Mouse (Mus musculus) yolk sac, embryonic 10.5 days (tissue): ENCODE data around the gene Tipin.

Experiments used
- DNase-seq: peaks from one replicate; pipeline ENCODE4 v3.0.0-alpha.2; 2017; ENCODE audit warnings: low spot score

Gene Tipin

DNA sequence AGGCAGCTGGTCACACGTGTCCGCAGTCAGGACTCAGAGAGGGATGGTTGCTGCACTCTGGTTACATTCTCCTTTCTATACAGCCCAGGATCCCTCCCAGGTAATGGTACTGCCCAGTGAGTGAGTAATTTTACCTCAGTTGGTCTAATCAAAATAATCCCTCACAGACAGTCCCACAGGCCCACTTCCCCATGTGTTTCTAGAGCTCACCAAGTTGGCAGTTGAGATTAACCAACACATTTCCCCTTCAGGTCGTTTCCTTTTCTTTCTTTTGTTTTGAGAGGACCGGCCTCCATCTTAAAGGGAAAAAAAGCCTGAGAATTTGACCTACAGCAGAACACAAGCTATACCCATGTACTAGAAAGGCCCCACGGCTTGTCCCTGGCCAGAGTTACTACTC, 64.5 kb downstream of the Tipin start:
- no peak for DNase-seq

DNA sequence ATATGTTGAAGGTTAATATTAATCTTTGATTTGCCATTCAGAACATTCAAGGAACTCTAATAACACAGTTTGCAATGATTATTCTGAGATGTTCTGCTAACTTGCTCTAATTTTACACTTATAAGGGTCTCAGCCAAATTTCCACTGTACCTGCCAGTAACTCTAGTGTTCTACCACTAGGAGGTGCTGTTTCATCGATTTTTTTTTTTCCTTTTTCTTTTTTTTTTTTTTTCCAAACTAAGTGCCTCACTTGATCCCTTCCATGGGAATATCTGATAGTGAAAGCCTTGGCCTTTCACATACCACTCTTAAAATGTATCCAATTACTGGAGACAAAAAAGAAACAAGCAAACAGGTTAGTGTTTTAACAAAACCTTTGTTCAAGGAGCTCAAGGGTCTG, 66.0 kb downstream of the Tipin start:
- DNase-seq: no peak

DNA sequence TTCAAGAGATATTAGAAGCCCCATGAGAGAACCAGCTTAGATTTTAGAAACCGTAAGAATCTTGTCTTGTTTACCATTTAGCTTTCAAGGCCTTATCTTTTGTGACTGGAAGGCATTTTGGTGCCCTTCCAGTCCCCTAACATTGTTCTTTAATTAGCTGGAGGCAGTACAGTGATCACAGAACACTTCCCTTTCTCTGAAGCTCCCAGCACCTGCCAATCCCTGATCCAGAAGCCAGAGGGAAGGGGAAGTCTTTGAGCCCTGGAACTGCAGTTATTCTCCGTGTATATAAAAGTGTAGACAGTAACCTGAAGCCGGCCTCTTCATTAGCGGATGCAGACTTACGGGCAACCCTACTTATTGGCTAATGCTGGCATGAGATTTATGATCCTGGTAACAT, 68.1 kb downstream of the Tipin start:
- no peak for DNase-seq

DNA sequence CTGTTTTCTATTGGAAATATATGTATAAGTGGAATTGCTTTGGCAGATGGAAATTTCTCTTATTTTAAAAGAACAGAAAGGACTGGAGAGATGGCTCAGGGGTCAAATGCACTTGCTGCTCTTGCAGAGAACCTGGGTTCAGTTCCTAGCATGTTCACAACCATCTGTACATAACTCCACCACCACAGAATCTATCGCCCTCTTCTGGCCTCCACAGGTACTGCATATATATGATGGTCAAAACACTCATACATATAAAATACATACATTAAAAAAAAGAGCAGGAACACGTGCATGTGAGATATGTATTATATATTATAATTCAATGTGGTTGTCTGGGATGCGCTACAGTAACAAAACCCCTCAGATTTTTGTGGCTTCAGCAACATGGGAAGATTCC, 69.8 kb downstream of the Tipin start:
- no peak for DNase-seq
